Mouse (Mus musculus) bone marrow, adult 2 months (tissue): Measurements from ENCODE around the gene Lrrk1.

Experiments
- CTCF ChIP-seq: fragments of 200-500 bp; IDR thresholded peaks from 2 replicates; pipeline ENCODE4 v1.5.1; 2011; ENCODE audit warnings: low read length, control low read depth; ENCODE audit not compliant: control insufficient read depth, insufficient read depth
- POLR2A ChIP-seq: fragments of 200-500 bp; IDR thresholded peaks from 2 replicates; pipeline ENCODE4 v1.6.1; 2011; ENCODE audit warnings: low read depth, mild to moderate bottlenecking, control low read depth, low read length, borderline replicate concordance; ENCODE audit not compliant: control insufficient read depth

DNA sequence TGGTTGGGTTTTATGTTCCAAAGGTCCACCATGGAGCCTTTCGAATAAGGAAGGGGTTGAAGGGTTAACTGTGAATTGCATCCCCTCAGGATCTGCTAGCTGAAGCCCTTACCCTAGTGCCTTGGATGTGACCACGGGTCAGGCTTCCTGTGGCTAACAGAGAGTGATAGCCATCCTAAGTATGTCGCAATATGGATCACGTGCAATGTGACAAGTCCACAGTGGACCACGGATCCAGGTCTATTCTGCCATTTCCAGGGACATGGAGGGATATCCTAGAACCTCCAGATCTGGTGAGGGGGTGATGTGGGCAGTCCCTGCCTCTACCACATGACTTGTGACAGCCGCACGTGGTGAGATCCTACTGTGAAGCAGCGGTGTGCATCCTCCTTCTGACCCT is 133.2 kb downstream of the Lrrk1 start:
- TF ChIP-seq POLR2A (no peak), CTCF (no peak)
